Mouse (Mus musculus) forebrain, embryonic 14.5 days (tissue): ENCODE measurements around the gene Uap1. TPM values are rescaled to one million over a fixed set of nuclear protein-coding genes. Genes with fewer than 3 reads are reported as not detected.
"Not testable (repeated sequence)": the region's sequence is repeated elsewhere in the genome, so short reads cannot be mapped to it uniquely, and the experiment has no call there.

Experiments used
- ATAC-seq: fragments of 200-750 bp; cut with Nextera tagmentation; 2 replicates; pipeline ENCODE4 v1.8.0; 2017; ENCODE audit warnings: mild to moderate bottlenecking, moderate library complexity
- DNase-seq: peaks from one replicate; pipeline ENCODE4 v3.0.0-alpha.2; 2015; ENCODE audit warnings: low spot score
- H3K27ac ChIP-seq: fragments of 300-500 bp; sonication (generic); 2 replicates; pipeline ENCODE4 v1.5.1; 2014; ENCODE audit warnings: low read depth, mild to moderate bottlenecking, control low read depth, low read length, moderate library complexity
- H3K27me3 ChIP-seq: fragments of 300-500 bp; sonication (generic); replicated peaks from 2 replicates; pipeline ENCODE4 v1.6.1; 2014; ENCODE audit warnings: low read length, control low read depth, mixed read lengths; ENCODE audit not compliant: control insufficient read depth, insufficient read depth
- H3K36me3 ChIP-seq: fragments of 300-500 bp; sonication (generic); 2 replicates; pipeline ENCODE4 v1.6.1; 2014; ENCODE audit warnings: low read length, control low read depth; ENCODE audit not compliant: control insufficient read depth, insufficient read depth
- H3K4me1 ChIP-seq: fragments of 300-500 bp; sonication (generic); 2 replicates; pipeline ENCODE4 v1.6.1; 2014; ENCODE audit warnings: antibody characterized with exemption, low read length, control low read depth; ENCODE audit not compliant: control insufficient read depth, insufficient read depth
- H3K4me2 ChIP-seq: fragments of 300-500 bp; sonication (generic); 2 replicates; pipeline ENCODE4 v1.6.1; 2014; ENCODE audit warnings: mild to moderate bottlenecking, control low read depth, low read length
- H3K4me3 ChIP-seq: fragments of 300-500 bp; sonication (generic); 2 replicates; pipeline ENCODE4 v1.5.1; 2014; ENCODE audit warnings: low read depth, low read length, control low read depth
- H3K9ac ChIP-seq: fragments of 300-500 bp; sonication (generic); 2 replicates; pipeline ENCODE4 v1.6.1; 2014; ENCODE audit warnings: mild to moderate bottlenecking, low read length, control low read depth, moderate library complexity
- H3K9me3 ChIP-seq: fragments of 300-500 bp; sonication (generic); replicated peaks from 2 replicates; pipeline ENCODE4 v1.6.1; 2016; ENCODE audit warnings: low read length, control low read depth, mixed read lengths; ENCODE audit not compliant: control insufficient read depth
- WGBS: fragments of 180-500 bp; shearing (Covaris S2); extraction: QIAGEN DNeasy Blood & Tissue Kit; methylation state at CpG from one replicate; pipeline ENCODE4 v1.1.7; 2014; 5-methylcytosine and 5-hydroxymethylcytosine counted together
- polyA plus RNA-seq: library from polyadenylated mRNA; unstranded; fragments of >200 nt; fragmentation: Nextera tagmentation; extraction: Ambion mirVana; gene quantifications from 2 replicates; pipeline ENCODE4 v1.2.1, GENCODE M21; 2014

The Uap1 gene
- polyA plus RNA-seq, 1 experiment from 2014 or later: 57.9 TPM

DNA sequence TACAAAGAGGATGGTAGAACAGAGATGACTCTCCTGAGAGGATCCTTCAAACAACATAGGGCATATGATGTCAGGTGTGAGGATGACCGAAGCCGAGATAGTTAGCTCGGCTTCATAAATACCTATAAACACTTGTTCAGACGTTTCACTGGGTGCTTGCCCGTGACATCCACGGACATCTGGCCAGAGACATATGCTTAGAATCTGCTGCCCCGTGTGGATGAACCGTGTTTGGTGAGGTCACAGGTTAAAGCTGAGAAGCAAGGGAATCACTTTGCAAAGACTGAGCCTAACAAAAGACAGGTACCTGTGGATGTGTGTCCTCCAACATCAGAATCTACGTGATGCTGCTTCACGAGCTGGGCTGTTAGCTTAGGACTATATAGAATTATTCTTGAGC lies 62.5 kb downstream of the Uap1 start:
- no peaks in the 10 kb centered on the region for H3K4me1 ChIP-seq
- H3K4me3 ChIP-seq: no peak overlapping the region
- DNase-seq: no peak
- H3K36me3 ChIP-seq: no peaks in the 10 kb centered on the region
- WGBS: 92% methylated on average over 10 of the region's 10 CpGs
- no peaks in the 10 kb centered on the region for H3K27me3 ChIP-seq
- no peaks in the 10 kb centered on the region for H3K9me3 ChIP-seq
- H3K9ac ChIP-seq: no peak overlapping the region
- no peak for ATAC-seq
- no peak overlapping the region for H3K4me2 ChIP-seq
- H3K27ac ChIP-seq: no peak overlapping the region

DNA sequence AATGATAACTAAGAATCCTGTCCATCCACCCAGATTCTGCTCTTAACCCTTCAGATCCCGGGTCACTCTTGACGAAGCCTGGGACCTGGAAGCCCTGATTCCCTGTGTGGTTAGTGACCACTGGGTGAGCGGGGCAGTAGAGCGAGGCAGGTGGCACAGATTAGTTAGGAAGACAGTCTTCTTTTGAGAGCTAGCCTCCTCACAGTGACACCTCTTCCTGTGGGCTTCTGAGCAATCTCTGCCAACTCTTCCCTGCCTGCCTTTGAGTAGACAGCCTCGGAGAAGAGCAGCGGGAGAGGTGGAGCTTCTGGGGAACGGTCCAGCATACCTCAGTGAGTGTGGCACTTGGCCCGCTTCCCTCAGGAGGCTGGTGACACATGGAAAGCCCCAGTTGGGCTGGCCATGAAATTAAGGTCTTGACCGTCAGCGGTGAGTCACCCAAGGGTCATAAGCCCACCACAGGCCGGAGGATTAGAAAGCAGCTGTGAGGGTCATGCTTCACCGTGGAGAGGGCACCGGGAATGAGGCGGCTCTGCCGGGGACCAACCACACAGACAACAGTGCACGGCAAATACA lies 63.0 kb downstream of the Uap1 start:
- H3K4me2 ChIP-seq: no peak overlapping the region
- no peaks in the 10 kb centered on the region for H3K27me3 ChIP-seq
- WGBS: 85% methylated on average over 16 of the region's 16 CpGs
- no peak for DNase-seq
- H3K4me1 ChIP-seq: no peaks in the 10 kb centered on the region
- H3K9ac ChIP-seq: no peak overlapping the region
- no peak overlapping the region for H3K4me3 ChIP-seq
- no peaks in the 10 kb centered on the region for H3K9me3 ChIP-seq
- no peak overlapping the region for H3K27ac ChIP-seq
- no peak for ATAC-seq
- no peaks in the 10 kb centered on the region for H3K36me3 ChIP-seq

DNA sequence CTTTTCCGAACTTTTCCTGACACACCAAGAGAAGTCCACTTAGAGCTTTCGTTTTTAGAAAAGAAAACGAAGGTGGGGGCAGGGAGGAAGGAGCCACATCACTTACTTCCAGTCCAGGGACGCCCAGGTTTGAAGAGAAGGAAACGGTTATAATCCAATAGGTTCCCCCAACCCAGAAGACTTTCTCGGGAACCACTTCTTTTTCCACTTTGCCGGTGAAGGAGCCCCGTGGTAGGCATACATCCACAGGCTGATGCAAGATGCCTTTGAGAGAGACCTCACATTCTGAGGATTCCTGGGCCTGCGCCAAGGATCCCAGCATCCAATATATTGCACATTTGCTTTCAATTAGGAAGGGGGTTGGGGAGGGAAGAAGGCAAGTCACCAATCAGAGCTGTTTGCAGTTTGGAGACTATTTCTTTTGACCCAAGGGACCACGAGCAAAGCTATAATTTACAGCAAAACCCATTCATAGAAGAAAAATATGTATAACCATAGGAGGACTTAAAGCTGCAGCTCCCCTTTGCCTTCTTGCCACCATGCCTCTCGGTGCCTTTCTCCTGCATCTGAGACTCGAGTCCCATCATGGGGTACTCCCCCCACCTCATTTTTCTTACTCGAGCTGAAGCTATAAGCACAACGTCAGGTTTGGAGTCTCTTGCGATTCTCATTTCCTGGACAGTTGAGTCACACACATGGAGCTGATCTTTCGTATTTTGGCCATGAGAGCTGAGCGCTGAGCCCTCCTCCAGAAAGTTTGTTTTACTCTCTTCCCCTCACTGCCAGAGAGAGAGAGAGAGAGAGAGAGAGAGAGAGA lies 64.0 kb downstream of the Uap1 start, which contains the start of gene Ddr2:
Gene Ddr2, minus strand, starts transcription at position 247 of the 817 bp plus-strand sequence.
- H3K27ac ChIP-seq: no peak within 1 kb of the TSS
- 70% methylated on average over 17 of the region's 17 CpGs for WGBS
- no peaks in the 10 kb centered on the region for H3K9me3 ChIP-seq
- no peak within 1 kb of the TSS for H3K4me2 ChIP-seq
- ATAC-seq: peak; percentile 32; the same call in 1 of the 2 replicates
- H3K4me1 ChIP-seq: no peaks in the 10 kb centered on the region
- H3K27me3 ChIP-seq: no peaks in the 10 kb centered on the region
- H3K4me3 ChIP-seq: no peak within 1 kb of the TSS
- H3K9ac ChIP-seq: no peak within 1 kb of the TSS
- no peaks in the 10 kb centered on the region for H3K36me3 ChIP-seq
- DNase-seq: peak; percentile 63

DNA sequence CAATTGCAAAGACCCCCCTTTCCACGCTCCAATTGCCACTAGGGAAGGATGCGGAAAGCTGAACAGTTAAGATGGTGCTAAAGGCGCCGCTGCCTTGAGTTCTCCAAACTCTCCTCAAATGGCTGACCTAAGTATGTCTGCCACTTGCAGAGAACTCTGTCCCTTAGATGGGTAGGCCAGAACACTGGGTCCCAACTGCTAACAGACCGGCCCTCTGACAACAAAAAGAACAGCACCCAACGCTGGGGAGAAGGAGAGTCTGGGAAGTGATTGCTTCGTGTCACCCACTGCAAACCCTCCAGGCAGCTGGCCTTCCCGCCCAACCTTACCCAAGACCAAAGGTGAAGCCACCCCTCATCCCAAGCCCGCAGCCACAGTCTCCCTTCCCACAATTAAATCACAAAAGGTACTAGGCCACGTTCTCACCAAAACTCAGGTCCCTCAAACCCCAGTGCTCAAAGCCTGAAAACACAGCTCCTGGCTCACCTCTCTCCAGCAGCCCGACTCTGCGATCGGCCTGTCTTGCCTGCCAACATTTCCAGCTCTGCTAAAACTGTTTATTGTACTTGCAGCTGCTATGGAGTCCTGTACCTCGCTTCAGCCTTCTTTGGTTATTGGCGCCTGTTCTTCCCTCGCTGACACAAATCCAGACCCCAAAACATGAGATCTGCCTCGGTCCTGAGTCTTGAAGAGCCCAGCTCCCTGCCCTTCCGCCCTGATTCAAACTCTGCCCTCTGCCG lies 64.8 kb downstream of the Uap1 start:
- H3K36me3 ChIP-seq: no peaks in the 10 kb centered on the region
- DNase-seq (peak; percentile 6), ATAC-seq (no peak)
- H3K27me3 ChIP-seq: no peaks in the 10 kb centered on the region
- H3K4me2 ChIP-seq: no peak overlapping the region
- H3K9ac ChIP-seq: no peak overlapping the region
- no peak overlapping the region for H3K27ac ChIP-seq
- H3K9me3 ChIP-seq: no peaks in the 10 kb centered on the region
- H3K4me3 ChIP-seq: no peak overlapping the region
- WGBS: 87% methylated on average over 19 of the region's 19 CpGs
- H3K4me1 ChIP-seq: no peaks in the 10 kb centered on the region

DNA sequence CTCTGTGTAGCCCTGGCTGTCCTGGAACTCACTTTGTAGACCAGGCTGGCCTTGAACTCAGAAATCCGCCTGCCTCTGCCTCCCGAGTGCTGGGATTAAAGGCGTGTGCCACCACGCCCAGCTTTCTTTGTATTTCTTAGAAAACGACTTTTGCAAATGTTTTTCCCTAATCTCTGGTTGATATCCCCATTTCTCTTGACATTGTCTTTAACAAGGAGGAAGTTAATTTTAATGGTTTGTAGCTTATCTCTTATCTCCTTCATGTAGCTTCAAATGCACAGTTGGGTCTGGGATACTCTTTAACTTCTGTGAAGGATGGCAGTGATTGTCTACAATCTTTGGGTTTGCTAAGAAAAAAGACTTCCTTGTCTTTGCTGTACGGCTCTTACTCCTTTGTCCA lies 71.9 kb downstream of the Uap1 start:
- not testable (repeated sequence) for H3K4me3 ChIP-seq, H3K4me2 ChIP-seq, H3K9ac ChIP-seq, DNase-seq, H3K36me3 ChIP-seq, H3K27ac ChIP-seq, ATAC-seq, H3K4me1 ChIP-seq, H3K27me3 ChIP-seq, H3K9me3 ChIP-seq
- 92% methylated on average over 6 of the region's 6 CpGs for WGBS

Other genes with a start within 250 kb of the Uap1 start
- 2.3 and 3.8 TPM in 2 replicates for gene Ccdc190, start 246.3 kb downstream of the Uap1 start, polyA plus RNA-seq
- gene Hsd17b7, start 205.7 kb downstream of the Uap1 start, polyA plus RNA-seq: 14.4 and 18.5 TPM in 2 replicates
- gene Ddr2, start 64.2 kb downstream of the Uap1 start, polyA plus RNA-seq: 4.7 and 9.9 TPM in 2 replicates
- gene Uhmk1, start 40.4 kb upstream of the Uap1 start, polyA plus RNA-seq: 7.4 and 7.5 TPM in 2 replicates
- not detected in 2 replicates for gene Sh2d1b2, start 57.8 kb upstream of the Uap1 start, polyA plus RNA-seq
- gene Sh2d1b1, start 102.4 kb upstream of the Uap1 start, polyA plus RNA-seq: 0.09 TPM in 1 of 2 replicates, not detected in the other
- gene Gm7694, start 131.4 kb upstream of the Uap1 start, polyA plus RNA-seq: 2.3 TPM in 2 replicates
- 0.70 and 0.99 TPM in 2 replicates for gene Spata46, start 133.8 kb upstream of the Uap1 start, polyA plus RNA-seq